Mouse (Mus musculus) ovary, adult 2 months (tissue): ENCODE data around the gene Olfr883. TPM values are rescaled to one million over a fixed set of nuclear protein-coding genes. Genes with fewer than 3 reads are reported as not detected.

Experiments used
- polyA plus RNA-seq: library from polyadenylated mRNA; depleted of rRNA; stranded (reverse); fragments of >200 nt; gene quantifications from 2 replicates; pipeline ENCODE4 v1.2.3, GENCODE M21; 2012; rRNA removed

Olfr883 gene
- not detected in 2 replicates for polyA plus RNA-seq

DNA sequence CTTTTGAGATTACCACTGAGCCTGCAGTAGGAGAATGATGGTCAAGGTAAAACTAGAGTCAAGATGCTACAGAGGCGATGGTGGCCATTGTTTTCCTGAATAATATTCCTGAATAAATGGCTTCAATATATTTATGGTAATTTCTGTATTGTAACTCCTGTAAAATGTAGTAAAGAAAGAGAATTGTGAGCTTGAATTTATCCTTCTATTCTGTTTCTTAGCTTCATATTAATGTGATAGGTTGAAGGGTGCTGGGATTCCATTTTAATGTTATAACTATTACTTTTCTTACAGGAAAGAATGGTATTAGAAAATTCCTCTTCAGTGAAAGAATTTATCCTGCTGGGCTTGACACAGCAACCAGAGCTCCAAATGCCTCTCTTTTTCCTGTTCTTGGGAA, at the start of gene Olfr883:
TSS of gene Olfr883 (plus strand) at position 301 of the 400 bp plus-strand sequence.

DNA sequence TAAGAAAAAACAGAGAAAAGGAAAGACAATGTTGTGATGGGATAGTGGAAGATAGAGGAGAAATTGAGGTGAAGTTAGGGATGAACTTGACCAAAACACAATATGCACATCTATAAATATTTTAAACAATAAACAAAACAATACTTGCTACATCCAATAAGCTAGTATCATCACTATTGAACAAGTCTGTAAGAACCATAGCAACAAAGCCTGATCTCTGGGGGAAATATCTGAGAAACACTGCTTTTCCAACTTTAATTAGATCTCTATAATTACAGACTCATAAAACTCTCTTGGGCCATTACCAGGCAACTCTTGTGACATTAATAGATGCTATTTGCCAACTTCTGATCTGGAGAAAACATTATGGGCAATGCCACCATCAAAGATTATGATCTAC, 34.1 kb upstream of the Olfr883 start, which contains the start of gene Olfr881:
TSS of gene Olfr881 (plus strand) at position 301 of the 400 bp plus-strand sequence.

DNA sequence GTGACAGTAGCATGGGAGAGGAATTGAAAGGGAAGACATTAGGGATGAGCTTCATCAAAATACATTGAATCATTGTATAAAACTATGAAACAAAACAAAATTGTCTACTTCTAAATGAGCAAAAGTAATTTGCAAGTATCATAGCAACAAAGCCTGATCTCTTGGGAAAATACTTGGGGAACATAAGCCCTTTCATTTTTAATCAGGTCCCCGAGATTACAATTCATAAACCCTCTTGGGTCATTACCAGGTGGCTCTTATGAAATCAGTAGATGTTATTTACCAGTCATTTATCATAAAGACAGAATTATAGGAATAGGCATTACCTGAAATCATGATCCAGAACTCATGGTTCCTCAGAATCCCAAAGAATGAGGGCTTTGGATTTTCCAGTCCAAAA, 20.6 kb downstream of the Olfr883 start, which contains the start of gene Olfr884:
TSS of gene Olfr884 (plus strand) at position 301 of the 400 bp plus-strand sequence.

DNA sequence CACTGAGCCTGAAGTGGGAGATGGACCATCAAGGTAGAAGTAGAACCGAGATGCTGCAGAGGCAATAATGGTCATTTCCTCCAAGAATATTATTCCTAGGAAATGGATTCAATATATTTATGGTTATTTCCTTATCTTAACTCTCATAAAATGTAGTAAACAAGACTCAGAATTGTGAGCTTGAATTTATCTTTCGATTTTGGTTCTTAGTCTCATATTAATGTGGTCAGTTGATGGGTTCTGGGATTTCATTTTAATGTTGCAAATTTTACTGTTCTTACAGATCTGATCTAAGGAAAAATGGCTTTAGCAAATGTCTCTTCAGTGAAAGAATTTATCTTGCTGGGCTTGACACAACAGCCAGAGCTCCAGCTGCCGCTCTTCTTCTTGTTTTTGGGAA, 35.4 kb downstream of the Olfr883 start, which contains the start of gene Olfr885:
TSS of gene Olfr885 (plus strand) at position 301 of the 400 bp plus-strand sequence.

Other genes starting within 250 kb of the Olfr883 start
- not detected in 2 replicates for gene Olfr876, start 222.8 kb upstream of the Olfr883 start, polyA plus RNA-seq
- gene Olfr877, start 171.5 kb upstream of the Olfr883 start, polyA plus RNA-seq: 0.29 TPM in 1 of 2 replicates, not detected in the other
- gene Olfr145, start 129.1 kb upstream of the Olfr883 start, polyA plus RNA-seq: not detected in 2 replicates
- gene Olfr878, start 108.0 kb upstream of the Olfr883 start, polyA plus RNA-seq: 0.35 TPM in 1 of 2 replicates, not detected in the other
- gene Olfr881, start 34.0 kb upstream of the Olfr883 start, polyA plus RNA-seq: not detected in 2 replicates
- not detected in 2 replicates for gene Olfr884, start 20.7 kb downstream of the Olfr883 start, polyA plus RNA-seq
- gene Olfr885, start 35.5 kb downstream of the Olfr883 start, polyA plus RNA-seq: not detected in 2 replicates
- not detected in 2 replicates for gene Olfr887, start 58.3 kb downstream of the Olfr883 start, polyA plus RNA-seq
- gene Olfr888, start 82.3 kb downstream of the Olfr883 start, polyA plus RNA-seq: not detected in 2 replicates
- gene Olfr889, start 89.4 kb downstream of the Olfr883 start, polyA plus RNA-seq: not detected in 2 replicates
- gene Olfr890, start 116.7 kb downstream of the Olfr883 start, polyA plus RNA-seq: not detected in 2 replicates
- not detected in 2 replicates for gene Olfr891, start 155.0 kb downstream of the Olfr883 start, polyA plus RNA-seq
- not detected in 2 replicates for gene Olfr893, start 182.6 kb downstream of the Olfr883 start, polyA plus RNA-seq
- not detected in 2 replicates for gene Olfr894, start 192.2 kb downstream of the Olfr883 start, polyA plus RNA-seq
- gene Olfr143, start 227.0 kb downstream of the Olfr883 start, polyA plus RNA-seq: not detected in 2 replicates
- gene Olfr895, start 242.0 kb downstream of the Olfr883 start, polyA plus RNA-seq: not detected in 2 replicates